Comparison of ENCODE assay signal across 8 mouse cellular contexts in the genomic region with DNA sequence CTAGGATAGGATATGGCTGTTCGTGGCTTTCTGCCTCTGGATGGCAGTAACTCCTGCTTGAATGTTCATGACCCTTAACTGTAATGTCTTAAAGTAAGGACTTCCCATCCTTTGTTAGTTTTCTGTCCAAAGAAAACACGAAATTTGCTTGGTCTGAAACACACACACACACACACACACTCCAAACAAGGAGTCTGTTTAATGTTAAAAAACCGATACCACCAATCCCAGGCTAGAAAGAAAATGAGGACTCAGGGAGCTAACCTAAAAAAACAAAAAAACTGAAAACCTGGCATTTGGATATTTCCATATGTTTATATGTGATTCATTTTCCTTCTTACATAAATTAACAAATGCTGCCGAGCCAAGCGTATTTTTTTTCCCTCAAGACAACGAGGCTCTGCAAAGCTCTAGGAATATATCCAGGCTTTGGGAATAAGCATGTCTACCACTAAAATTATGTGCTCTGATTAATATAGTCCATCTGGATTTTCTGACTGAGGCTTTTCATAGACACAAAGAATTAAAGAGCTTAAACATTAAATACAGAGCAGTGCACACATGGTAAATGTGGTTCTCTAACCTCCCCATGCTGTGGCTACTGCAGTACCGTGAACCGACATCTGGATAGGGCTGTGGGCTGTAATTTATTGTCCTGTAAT.
A peak's percentile ranks its signal among the peaks of the same experiment; 100 is the strongest.
DNase-seq lines count a peak whose midpoint lies in the region; ATAC-seq and TF ChIP-seq lines count a peak whose summit lies in the region.

No protein-coding gene starts in this region.

- intact Hi-C loops in gastrocnemius, adult 2 months (cut with DNase I) = loop anchor here (10.0 kb wide), 1 partner anchor 713 kb away; no protein-coding TSS in a partner anchor
- intact Hi-C loops in left cerebral cortex, adult 2 months (cut with DNase I) = loop anchor here (1.0 to 10.0 kb wide), 4 partner anchors 31 to 712 kb away; no protein-coding TSS in a partner anchor

- H3K27ac ChIP-seq in gastrocnemius, adult 2 months = no peak overlapping the region
- peak overlapping the region; percentile 62; the same call in 1 of the 2 replicates for H3K27ac ChIP-seq in left cerebral cortex, adult 2 months
- no peak overlapping the region for H3K27ac ChIP-seq in neural tube, embryonic 12.5 days

- no peaks in the 10 kb centered on the region for H3K27me3 ChIP-seq in neural tube, embryonic 12.5 days (replicated peaks)

- no peak overlapping the region for H3K4me2 ChIP-seq in neural tube, embryonic 12.5 days (replicated peaks)

- ATAC-seq in neural tube, embryonic 12.5 days (ENCODE audit: low FRiP score, low read depth) = peak; percentile 68; the same call in 1 of the 2 replicates

- no peaks in the 10 kb centered on the region for H3K36me3 ChIP-seq in neural tube, embryonic 12.5 days

- no peak for DNase-seq in gastrocnemius, adult 2 months
- no peak for DNase-seq in gastrocnemius, postnatal 4 days (ENCODE audit: low spot score in 2 of 2)
- DNase-seq in 416B (ENCODE audit: low read depth) = peak; percentile 53
- peak; percentile 33 for DNase-seq in fibroblast of lung, adult 2 months (ENCODE audit: low read depth)
- peak in 1 of 2 experiments; percentile 22 for DNase-seq in left cerebral cortex, adult 2 months (ENCODE audit: extremely low spot score in 1 of 2, low spot score in 2 of 2)
- no peak for DNase-seq in adrenal gland, adult (ENCODE audit: inconsistent age in 2 of 2, low spot score in 1 of 2)
- no peak for DNase-seq in testis, postnatal 10 days (ENCODE audit: low spot score)

- peak; percentile 37; the same call in 1 of the 2 replicates for TF ChIP-seq CTCF in gastrocnemius, adult 2 months (IDR thresholded peaks at IDR 0.05)
- TF ChIP-seq CTCF in left cerebral cortex, adult 2 months (IDR thresholded peaks at IDR 0.05) = peak; percentile 45

- H3K4me1 ChIP-seq in neural tube, embryonic 12.5 days = no peaks in the 10 kb centered on the region

- H3K9me3 ChIP-seq in neural tube, embryonic 12.5 days = no peaks in the 10 kb centered on the region

- H3K9ac ChIP-seq in neural tube, embryonic 12.5 days = no peak overlapping the region

- WGBS in neural tube, embryonic 12.5 days = 47% methylated on average over 8 of the region's 8 CpGs

- no peak overlapping the region for H3K4me3 ChIP-seq in gastrocnemius, adult 2 months
- H3K4me3 ChIP-seq in left cerebral cortex, adult 2 months = no peak overlapping the region
- H3K4me3 ChIP-seq in neural tube, embryonic 12.5 days = no peak overlapping the region

Comparison
In these comparisons a context has a peak if more than half of its experiments do, and no peak if none do; other contexts are left out.
1. DNase-seq: peak in 416B (single experiment) and fibroblast of lung, adult 2 months (single experiment); none in gastrocnemius, adult 2 months (single experiment), gastrocnemius, postnatal 4 days (0 of 2), adrenal gland, adult (0 of 2) and testis, postnatal 10 days (single experiment).